Mouse (Mus musculus): Measurements from ENCODE around the gene Dirc2.
A peak's percentile ranks its signal among the peaks of the same experiment; 100 is the strongest.

Dirc2 gene

DNA sequence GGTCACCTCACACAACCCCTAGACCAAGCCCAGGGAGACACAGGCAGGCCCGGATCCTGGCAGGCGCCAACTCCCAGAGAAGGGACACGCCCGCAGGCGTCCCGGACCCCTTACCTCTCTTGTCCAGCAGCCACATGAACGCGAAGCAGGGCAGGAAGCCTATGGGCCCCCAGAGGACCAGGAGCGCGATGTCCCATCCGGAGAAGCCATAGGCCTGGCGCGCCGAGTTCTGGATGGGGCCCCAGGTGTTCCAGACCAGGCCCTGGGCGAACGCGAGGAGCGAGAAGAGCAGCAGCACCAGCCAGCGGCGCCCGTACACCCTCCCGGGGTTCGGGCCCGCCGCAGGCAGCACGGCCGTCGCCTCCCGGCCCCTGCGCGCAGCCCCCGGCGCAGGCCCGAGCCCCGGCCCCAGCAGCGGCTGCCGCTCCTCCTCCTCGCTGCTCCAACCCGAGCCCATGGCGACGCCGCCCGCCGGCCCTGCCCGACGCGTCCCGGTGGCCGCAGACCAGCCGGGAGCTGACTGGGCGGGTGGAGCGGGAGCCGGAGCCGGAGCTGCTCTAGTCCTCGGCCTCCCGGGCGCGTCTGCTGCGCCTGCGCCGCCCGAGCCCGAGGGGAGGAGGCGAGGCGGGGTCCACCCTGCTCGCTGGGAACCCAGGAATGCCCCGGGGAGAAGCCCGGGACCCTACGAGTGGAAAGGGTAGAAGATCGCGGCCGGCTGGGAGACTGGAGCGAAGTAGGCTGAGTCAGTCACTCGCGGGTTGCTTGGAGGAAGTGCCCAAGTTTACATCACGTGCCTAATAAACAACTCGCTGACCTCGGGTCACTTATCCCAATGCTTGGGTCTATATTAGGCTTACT lies at the start of gene Dirc2:
Gene Dirc2, minus strand, starts transcription at position 572 of the 858 bp plus-strand sequence.
- peak; percentile 79 for DNase-seq (ENCODE audit: extremely low read depth, insufficient read length, low spot score)

DNA sequence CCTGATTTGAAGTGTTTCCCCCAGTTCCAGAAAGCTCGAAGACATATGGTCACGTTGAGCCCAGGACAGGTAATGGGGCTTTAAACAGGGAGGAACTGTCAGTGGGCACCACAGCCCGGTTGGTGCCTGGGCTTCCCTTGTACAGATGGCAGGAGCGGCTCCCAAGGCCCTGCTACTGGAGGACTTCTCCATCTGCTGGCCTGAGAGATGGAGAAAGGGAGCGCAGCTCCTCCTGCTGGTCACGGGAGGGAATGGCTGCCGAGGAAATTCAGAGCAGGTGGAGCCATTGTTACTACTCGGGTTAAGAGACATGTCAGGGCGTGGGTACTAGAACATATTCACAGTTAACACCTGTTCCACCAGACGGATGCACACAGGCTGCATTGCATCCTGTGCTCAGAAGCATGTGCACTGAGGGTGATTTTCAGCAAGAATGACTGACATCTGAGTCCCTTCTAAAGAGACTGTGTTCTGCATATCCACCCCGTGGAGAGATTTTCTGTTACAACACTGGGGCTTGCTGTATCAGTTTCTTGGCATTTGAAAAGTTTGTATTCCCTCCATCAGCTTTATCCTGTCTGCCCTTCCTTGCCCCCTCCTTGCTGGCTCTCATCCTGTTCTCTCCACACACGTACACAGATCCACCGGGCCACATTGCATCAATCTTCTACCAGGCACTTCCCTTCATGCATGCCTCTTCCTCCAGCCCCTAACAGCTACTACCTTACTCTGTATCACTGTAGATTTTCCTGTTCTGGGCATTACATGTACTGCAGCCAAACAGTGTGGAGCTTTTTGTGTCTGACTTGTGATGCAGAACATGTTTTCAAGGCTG lies 48.3 kb upstream of the Dirc2 start:
- DNase-seq (ENCODE audit: extremely low read depth, insufficient read length, low spot score), result peak; percentile 50

DNA sequence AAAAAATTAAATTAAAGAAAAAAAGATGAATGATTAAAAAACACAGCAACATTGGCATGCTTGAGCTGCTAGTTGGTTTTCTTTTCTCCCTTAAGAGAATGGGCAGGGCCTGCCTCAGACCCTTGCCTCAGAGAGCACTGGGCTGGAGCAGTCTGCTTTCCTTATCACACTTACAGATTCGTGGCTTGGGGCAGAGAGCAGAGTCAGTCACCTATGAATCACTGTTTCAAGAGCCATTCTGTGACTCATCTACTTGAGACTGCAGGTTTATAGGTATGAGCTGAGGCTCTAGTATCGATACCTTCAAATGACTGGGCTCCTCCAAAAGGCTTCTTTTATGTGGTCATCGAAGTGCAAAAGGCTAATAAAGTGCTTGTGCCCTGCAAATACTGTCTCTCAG lies 44.0 kb upstream of the Dirc2 start:
- no peak for DNase-seq (ENCODE audit: extremely low read depth, insufficient read length, low spot score)

DNA sequence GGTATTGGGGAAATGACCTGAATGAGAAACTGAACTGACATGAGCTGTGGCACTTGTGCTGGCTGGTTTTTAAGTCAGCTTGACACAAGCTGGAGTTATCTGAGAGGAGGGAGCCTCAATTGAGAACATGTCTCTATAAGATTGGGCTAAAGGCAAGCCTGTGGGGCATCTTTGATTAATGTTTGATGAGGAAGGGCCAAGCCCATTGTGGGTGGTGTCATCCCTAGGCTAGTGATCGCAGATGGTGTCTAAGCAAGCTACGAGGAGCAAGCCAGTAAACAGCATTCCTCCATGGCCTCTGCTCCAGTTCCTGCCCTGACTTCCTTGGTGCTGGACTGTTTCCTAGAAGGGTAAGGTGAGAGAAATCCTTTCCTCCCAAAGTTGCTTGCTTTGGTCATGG lies 39.7 kb upstream of the Dirc2 start:
- no peak for DNase-seq (ENCODE audit: extremely low read depth, insufficient read length, low spot score)

DNA sequence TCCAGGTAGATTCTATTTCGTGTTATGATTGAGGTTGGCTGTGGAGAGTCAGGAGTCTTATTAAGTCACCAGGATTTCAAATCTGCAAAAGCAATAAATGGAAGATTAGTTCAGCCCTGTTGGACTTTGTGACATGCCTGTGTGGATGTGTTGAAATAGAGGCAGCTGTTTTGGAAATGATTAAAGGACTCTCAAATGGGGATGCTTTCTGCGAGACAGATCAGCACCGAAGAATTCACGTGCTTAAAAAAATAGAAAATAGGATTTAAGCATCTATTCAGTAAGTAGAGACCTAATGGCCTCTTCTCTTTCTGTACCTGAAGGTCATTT lies 38.5 kb upstream of the Dirc2 start:
- no peak for DNase-seq (ENCODE audit: extremely low read depth, insufficient read length, low spot score)

DNA sequence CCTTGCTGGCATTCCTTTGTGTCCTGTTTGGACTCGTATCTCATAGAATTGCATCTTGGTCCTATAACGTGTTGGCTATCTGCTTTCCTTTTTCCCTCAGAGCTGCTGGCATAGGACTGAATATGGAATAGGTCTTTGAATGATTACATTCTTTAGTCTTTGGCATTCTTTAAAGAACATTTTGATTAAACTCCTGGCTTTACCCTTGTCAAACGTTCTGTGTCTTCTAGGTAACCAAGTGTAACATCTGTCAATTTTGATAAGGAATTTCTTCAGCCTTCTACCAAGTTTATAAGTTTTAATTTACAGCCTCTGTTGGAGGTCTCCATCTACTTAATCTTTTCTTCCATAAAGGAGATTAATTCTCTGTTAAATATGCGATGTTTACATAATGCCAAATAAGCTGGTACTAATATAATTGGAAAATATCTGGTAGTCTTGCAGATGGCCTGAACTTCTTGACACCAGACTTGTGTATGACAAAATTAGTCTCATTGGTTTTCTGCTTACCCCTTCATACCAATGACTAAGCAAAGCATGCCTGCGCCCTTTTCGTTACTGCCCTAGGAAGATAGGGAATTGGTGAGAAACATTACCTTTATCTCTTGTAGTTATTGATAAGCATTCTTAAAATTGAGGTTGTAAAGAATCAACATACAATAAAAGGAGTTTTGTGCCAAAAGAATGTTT lies 38.0 kb upstream of the Dirc2 start:
- DNase-seq (ENCODE audit: extremely low read depth, insufficient read length, low spot score), result no peak

DNA sequence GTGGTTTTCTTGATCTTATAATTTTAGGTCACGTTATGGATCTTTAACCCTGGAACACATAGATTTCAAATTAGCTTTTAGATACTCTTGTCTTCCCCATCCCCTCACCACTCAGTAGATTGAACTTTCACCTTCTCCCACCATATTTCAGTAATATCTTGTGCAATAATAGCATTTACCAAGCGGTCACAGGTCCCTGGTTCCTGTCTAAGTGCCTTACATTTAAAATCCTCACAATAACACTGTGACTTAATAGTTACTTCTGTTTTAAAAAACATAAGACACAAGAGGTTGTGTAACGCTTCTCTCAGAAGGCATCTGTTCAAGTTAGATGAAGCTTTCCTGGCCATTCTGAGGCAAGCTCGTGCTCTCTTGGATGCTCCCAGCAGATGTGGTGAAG lies 34.6 kb upstream of the Dirc2 start:
- DNase-seq (ENCODE audit: extremely low read depth, insufficient read length, low spot score), result no peak

DNA sequence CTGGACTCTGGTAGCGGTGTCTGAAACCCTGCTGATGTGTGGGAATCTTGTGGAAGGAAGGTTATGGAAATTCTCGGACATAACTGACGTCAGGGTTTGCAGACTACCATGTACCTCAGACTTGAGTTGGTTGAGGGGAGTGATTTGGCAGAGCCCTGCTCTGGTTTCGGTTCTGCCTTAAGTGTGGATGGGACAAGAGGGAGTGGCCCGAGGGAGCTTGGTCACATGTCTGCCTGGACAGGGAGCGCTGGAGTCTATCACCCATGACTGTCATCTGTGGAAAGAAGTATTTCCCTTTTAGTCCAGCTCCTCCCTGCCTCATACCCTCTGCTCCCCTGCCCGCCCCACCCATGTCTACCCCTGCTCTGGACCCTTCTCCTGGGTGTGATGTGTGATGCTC lies 33.0 kb upstream of the Dirc2 start:
- no peak for DNase-seq (ENCODE audit: extremely low read depth, insufficient read length, low spot score)

DNA sequence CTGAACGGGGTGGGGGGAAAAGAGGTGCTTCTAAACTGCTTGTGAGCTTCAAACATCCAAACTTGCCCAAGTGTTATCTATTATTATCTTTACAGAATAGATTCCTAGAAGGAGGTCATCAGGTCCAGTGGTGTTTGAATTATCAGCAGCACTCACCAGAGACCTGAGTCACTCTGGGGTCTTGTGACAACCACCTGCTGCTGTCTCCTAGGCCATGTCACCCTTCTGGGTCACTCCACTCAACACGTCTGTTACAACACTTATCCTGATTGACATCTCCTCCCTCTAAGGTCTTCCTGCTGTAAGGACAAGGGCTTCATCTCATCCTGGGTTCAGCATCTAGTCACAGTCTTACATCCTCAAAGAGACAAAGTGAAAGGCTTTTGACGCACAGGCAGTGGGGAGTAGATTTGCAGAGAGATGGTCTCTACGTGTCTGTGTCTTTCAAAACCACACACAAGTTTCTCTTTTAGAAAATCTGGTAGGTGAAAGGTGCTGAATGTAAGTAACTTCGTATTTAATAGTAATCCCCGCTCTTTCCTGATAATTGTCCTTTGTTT lies 22.9 kb upstream of the Dirc2 start:
- no peak for DNase-seq (ENCODE audit: extremely low read depth, insufficient read length, low spot score)

DNA sequence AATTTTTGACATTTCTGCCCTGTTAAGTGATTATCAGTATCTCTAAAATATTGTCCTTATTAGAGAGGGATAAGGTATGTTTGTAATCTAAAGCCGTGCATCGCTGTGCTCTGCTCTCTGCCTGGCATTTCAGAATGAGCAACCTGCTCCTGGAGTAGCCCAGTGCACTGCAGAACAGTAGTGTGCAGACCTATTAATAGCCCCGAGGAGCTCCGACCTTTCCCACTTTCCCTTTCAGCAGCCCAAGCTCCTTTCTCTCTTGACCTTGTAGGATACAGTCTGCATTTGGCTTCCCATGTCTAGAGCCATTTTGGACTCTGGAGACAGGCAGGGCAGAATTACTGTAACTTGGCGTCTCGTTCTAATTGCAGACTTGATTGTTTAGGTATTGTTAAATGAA lies 19.2 kb upstream of the Dirc2 start:
- DNase-seq (ENCODE audit: extremely low read depth, insufficient read length, low spot score), result no peak

DNA sequence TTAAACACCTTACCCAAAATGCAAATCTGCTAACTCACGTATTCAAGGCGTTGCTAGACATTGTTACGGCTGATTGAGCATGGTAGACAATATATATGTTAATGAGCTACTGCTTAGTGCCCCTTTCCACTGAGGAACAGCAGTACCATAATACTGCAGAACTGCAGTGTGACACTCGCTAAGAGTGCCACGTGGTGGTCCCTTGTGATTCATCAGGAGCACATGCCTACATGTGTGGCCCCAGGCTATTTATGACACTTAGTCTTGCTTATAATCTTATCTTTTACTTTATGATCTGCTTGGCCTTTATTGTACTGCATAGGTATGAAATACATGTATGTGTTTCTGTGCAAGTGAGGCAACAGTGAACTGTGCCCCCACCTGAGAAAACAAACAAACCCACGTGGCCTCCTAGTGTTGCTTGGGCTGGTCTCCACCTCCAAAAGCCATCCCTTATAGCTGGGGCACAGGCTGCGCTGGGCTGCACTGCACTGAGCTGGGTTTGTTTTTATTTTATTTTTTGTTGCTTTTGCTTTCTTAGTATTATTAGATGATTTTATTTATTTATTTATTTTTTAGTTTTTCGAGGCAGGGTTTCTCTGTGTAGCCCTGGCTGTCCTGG lies 18.5 kb upstream of the Dirc2 start:
- no peak for DNase-seq (ENCODE audit: extremely low read depth, insufficient read length, low spot score)

DNA sequence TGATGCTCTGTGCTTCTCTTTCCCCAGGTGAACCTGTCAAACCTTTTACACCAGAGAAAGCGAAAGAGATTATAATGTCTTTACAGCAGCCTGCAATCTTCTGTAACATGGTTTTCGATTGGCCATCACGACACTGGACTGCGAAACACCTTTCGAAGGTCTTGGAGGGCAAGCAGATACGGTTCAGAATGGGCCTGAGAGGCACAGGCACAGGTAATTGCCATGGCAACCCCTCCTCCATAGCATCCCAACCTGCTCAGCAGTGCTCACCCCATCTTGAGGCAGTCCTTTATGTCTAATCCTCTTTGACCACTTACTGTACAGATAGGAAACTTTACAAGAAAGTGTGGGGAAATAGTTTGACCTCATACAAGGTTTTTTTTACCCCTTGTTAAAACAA lies 18.0 kb upstream of the Dirc2 start:
- DNase-seq (ENCODE audit: extremely low read depth, insufficient read length, low spot score), result no peak

DNA sequence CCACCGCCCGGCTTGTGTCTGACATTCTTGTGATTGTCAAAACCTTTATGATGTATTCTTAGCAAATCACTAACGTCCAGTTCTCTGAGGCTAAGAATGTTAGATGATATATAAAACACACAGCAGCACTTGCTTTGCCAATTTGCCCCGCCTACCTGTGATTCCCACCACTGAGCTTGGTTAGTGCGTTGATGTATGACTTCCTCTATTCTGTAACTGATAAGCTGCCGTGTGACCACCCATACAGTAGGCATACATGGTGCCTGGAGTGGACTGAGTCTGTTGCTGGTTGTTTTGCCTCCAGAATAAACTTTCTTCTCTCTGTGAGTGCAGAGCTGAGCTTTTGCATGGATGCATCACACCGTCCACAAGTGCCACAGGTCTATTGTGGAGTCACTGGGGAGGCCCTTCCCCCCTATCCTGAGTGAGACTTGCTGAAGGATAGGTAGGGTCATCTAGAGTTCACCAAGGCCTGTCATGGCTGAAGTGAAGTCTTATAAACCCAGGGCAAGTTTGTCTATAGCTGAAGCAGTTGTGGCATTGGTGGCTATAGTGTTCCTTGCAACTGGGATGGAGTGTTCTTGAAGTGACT lies 15.1 kb upstream of the Dirc2 start:
- no peak for DNase-seq (ENCODE audit: extremely low read depth, insufficient read length, low spot score)

DNA sequence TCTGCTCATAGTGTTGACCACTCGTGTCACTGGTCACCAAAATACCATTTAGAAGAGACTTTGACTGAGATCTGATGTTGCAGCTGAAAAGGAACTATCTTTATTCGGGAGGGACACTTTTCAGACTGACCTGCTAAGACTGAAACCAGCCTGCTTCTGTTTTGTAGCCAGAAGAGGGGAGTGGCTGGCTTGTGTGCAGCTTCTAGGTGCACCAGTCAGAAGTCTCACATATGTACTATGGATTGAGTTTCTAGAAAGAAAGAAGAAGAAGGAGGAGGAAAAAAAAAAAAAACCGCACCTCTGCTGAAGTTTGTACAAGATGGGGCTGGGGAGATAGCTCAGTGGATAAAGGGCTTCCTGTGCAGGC lies 14.0 kb upstream of the Dirc2 start:
- DNase-seq (ENCODE audit: extremely low read depth, insufficient read length, low spot score), result no peak

DNA sequence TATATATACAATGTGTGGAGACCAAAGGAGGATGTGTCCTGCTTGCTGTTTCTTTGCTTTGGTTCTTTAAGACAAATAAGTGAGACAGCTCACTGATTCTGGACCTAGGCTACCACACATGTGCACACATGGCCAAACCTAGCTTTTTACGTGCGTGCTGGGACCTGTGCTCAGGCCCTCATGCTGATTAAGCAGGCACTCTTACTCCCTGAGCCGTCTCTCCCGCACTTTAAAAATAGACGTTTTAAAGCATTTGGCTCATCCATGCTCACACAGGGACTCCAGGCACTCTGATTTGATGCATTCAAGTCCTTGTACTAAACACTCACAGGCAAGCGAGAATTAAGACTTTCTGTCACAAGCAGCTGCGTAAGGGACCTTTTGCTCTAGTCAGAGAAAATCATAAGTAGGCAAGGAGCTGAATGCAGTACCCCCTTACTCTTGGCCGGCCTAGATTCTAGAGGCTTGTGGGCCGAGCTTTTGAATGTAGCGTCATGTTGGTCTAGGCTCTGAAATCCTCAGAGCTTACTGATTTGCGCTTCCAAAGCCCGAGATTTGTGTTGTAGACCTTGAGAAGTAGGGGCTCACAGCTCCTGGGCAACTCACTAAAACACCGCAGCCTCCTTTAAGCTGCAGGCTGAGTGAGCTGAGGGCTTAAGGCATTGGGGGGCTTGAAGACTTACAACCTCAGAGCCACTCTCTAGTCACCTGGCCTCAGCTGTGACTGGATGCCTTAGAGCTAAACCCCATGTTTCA lies 13.5 kb upstream of the Dirc2 start:
- no peak for DNase-seq (ENCODE audit: extremely low read depth, insufficient read length, low spot score)

DNA sequence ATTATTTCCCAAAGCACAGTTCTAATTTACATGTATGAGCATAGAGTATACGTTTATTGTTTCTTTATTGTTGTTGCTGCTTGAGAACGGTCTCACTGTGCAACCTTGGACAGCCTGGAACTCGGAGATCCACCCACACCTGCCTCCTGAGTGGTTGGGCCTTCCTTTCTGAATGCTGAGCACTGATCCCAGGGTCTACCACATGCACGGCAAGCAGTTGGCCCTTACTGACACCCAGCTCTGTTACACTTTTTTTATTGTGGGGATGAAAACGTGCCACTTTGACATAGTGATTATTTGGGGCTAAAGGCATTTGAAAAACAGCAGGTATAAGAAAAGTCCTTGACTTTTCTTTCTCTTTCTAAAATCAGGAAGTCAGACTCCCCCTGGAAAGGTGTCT lies 12.5 kb upstream of the Dirc2 start:
- DNase-seq (ENCODE audit: extremely low read depth, insufficient read length, low spot score), result no peak

DNA sequence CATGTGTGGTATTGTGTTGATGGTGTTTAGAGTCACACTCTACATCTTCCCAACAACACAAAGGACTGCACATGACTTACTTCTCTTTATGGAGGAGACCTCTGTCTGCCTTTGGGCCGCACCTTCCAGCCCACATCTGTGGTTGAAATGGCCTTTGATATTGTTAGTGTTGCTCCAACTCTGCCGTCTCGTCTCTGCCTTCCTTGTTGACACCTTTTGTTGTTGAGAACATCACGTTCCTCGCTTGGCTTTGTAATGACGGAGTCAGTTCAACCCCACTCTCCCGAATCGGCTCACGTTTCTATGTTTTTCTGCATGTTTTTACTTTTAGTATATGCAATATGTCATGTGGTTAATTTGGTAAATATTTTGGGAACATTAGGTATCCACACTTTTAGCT lies 11.9 kb upstream of the Dirc2 start:
- DNase-seq (ENCODE audit: extremely low read depth, insufficient read length, low spot score), result no peak

DNA sequence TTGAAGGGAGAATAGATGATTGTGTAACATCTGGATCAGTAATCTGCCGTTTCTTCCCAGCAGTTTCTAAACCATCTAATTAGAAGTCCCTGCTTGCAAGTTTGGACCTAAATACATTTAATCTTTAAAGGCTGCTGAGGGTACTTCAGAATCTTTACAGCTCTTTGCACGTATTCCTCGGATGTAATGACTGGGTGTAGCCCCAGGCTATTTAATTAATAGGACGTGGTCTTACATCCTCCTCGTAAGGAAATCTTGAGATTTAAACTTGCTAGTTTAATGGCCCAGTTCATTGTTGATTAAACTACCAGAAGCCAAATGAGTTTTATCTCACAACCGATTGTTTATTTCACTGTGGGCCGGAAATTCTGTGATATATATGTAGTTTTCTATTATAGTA lies 10.5 kb upstream of the Dirc2 start:
- DNase-seq (ENCODE audit: extremely low read depth, insufficient read length, low spot score), result no peak

DNA sequence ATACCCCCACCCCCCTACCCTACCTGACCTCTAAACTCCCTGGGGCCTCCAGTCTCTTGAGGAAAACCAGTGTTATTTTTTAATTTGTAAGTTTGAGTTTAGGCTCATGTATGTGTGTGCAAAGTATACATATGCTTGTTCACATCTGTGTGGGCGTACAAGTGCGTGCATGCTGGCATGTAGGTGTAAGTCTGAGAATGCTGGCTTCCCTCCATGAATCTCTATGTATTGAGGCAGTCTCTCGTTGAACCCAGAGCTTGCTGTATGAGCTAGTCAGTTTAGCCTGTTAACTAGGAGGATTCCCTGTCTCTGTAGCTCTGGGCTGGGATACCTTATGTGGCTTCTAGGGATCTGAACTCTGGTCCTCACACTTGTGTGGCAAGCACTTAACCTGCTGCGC lies 8.6 kb upstream of the Dirc2 start:
- no peak for DNase-seq (ENCODE audit: extremely low read depth, insufficient read length, low spot score)

DNA sequence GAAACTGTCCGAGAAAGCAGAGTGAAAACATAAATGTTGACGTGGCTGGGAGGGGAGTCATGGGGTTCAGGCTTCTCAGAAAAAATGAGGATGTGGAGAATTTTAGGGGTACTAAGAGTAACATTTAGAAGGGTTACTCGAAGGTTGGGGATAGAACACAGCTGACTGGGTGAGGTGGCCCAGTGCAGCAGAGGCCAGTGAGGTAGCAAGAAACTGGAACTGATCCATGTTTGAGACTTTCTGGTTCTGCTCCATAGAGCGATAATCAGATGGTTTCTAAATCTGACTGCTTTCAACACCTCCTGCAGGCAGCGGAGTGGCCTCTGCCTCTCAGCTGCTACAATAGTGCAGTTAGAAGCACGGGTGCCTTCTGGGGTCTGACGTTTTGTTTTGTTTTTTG lies 7.6 kb upstream of the Dirc2 start:
- DNase-seq (ENCODE audit: extremely low read depth, insufficient read length, low spot score), result no peak

All from 3134 (cell line).